Mouse (Mus musculus) hindbrain, embryonic 12.5 days (tissue): ENCODE measurements around the gene Slbp. TPM values are rescaled to one million over a fixed set of nuclear protein-coding genes. Genes with fewer than 3 reads are reported as not detected.
A peak's percentile ranks its signal among the peaks of the same experiment; 100 is the strongest.

ENCODE experiments used
- ATAC-seq: fragments of 200-750 bp; cut with Nextera tagmentation; 2 replicates; pipeline ENCODE4 v1.8.0; 2017; ENCODE audit warnings: moderate TSS enrichment; ENCODE audit not compliant: low FRiP score
- H3K27ac ChIP-seq: fragments of 300-500 bp; sonication (generic); 2 replicates; pipeline ENCODE4 v1.5.1; 2016; ENCODE audit warnings: mild to moderate bottlenecking
- H3K27me3 ChIP-seq: fragments of 300-500 bp; sonication (generic); 2 replicates; pipeline ENCODE4 v1.6.1; 2016; ENCODE audit warnings: mild to moderate bottlenecking
- H3K36me3 ChIP-seq: fragments of 300-500 bp; sonication (generic); 2 replicates; pipeline ENCODE4 v1.6.1; 2016; ENCODE audit warnings: mild to moderate bottlenecking
- H3K4me1 ChIP-seq: fragments of 300-500 bp; sonication (generic); 2 replicates; pipeline ENCODE4 v1.6.1; 2016
- H3K4me2 ChIP-seq: fragments of 300-500 bp; sonication (generic); replicated peaks from 2 replicates; pipeline ENCODE4 v1.6.1; 2016; ENCODE audit warnings: mild to moderate bottlenecking
- H3K4me3 ChIP-seq: fragments of 300-500 bp; sonication (generic); 2 replicates; pipeline ENCODE4 v1.5.1; 2016; ENCODE audit warnings: mild to moderate bottlenecking
- H3K9ac ChIP-seq: fragments of 300-500 bp; sonication (generic); 2 replicates; pipeline ENCODE4 v1.6.1; 2016; ENCODE audit warnings: mild to moderate bottlenecking, moderate library complexity
- H3K9me3 ChIP-seq: fragments of 300-500 bp; sonication (generic); replicated peaks from 2 replicates; pipeline ENCODE4 v1.6.1; 2016; ENCODE audit warnings: mild to moderate bottlenecking
- WGBS: fragments of 180-500 bp; shearing (Covaris S2); methylation state at CpG from one replicate; pipeline ENCODE4 v1.1.7; 2016; 5-methylcytosine and 5-hydroxymethylcytosine counted together
- polyA plus RNA-seq: library from polyadenylated mRNA; unstranded; fragments of >200 nt; fragmentation: Nextera tagmentation; extraction: Ambion mirVana; gene quantifications from 2 replicates; pipeline ENCODE4 v1.2.1, GENCODE M21; 2016

Slbp gene
- polyA plus RNA-seq, result 182 and 186 TPM in 2 replicates

DNA sequence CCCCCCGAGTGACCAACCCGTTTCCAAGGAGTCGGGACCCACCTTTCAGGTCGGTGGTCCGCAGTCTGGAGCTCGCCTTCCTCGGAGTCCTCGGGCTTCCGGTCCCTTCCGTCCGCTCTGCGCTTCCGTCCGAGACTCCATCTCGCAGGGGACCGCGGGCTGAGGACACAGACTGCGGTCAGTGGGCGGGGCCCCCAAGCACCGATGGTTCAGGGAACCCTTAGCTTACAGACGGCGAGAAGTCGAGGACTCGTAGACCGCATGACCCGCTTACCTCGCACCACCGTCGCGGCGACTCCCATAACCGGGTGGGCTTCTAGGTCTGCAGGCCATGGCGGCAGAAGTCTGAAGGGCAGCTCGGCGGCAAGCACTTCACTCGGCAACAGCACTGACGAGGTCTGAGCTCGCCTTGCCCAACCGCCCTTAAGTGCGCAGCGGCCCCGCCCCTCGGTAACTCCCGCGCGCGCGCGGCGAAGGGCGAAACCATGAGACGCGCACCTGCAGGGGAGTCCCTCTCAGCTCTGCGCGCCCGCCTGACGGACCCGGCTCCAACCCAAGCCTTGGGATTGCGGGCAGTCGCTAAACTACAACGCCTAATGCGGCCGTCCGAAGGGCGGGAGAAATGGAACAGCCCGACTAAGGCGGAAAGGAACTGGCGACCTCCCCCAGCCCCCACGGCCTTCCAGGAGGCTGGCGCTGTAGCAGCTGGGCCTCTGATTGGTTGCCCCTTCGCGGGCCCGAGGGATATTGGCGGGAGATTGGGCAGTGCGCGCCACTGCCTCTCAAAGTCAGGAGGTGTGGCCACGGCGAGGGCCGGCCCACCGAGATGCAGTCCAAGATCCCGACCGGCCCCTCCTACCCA is at the start of gene Slbp:
TSS of gene Slbp (minus strand) at position 654 of the 862 bp plus-strand sequence.
- Histone ChIP-seq H3K27me3 (no peaks in the 10 kb centered on the region), H3K36me3 (peaks cover 28% of the 10 kb centered on the region), H3K27ac (peak within 1 kb of the TSS; percentile 98), H3K4me3 (peak within 1 kb of the TSS; percentile 71), H3K4me1 (peaks cover 35% of the 10 kb centered on the region), H3K9ac (peak within 1 kb of the TSS; percentile 81), H3K9me3 (no peaks in the 10 kb centered on the region), H3K4me2 (peak within 1 kb of the TSS; percentile 79)
- WGBS, result under 1% methylated on average over 82 of the region's 82 CpGs
- ATAC-seq, result peak; percentile 96

DNA sequence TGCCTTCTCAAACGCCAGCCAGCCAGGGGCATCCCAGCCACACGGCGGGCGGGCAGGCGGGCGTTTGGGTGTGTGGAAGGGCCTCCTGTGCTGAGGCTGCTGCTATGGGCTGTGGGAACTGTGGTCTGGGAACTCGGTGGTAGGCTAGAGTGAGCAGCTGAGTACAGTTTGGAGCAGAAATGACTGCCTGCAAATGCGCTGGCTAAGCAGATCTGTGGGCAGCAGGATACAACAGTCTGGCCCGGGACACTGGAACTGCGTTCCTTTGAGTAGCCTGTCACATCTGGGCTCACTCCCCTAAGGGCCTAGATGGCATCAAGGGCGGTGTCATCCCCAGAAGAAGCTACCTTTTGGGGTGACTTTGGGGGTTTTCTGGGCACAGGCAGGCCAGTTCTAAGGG is 49.5 kb upstream of the Slbp start:
- ATAC-seq, result no peak
- no peak overlapping the region for H3K9ac ChIP-seq
- H3K4me2 ChIP-seq, result no peak overlapping the region
- H3K4me1 ChIP-seq, result peaks cover 66% of the 10 kb centered on the region
- H3K4me3 ChIP-seq, result no peak overlapping the region
- WGBS, result 84% methylated on average over 11 of the region's 11 CpGs
- peaks cover 43% of the 10 kb centered on the region for H3K27me3 ChIP-seq
- no peaks in the 10 kb centered on the region for H3K9me3 ChIP-seq
- no peak overlapping the region for H3K27ac ChIP-seq
- no peaks in the 10 kb centered on the region for H3K36me3 ChIP-seq

DNA sequence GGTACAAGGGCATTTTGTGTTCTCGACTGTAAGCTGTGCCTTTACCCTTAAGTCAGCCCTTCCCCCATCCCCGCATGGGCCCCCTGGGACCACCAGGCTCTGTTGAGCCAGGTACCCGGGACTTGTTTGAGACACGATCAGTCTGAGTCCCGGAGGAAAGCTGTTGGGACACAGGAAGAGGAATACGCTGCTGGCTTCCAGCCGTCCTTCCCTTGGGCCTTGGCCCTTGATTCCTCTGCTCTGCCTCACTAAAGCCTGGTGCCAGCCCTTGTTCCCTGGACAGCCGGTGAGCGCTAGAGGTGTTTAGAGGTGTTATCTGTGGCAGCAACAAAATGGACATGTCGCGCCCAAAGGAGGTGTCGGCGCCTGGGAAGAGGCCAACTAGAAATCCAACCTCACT is 47.6 kb upstream of the Slbp start:
- Histone ChIP-seq H3K4me1 (peaks cover 67% of the 10 kb centered on the region), H3K9me3 (no peaks in the 10 kb centered on the region), H3K27me3 (peaks cover 59% of the 10 kb centered on the region), H3K4me3 (no peak overlapping the region), H3K36me3 (no peaks in the 10 kb centered on the region), H3K27ac (no peak overlapping the region), H3K9ac (no peak overlapping the region), H3K4me2 (no peak overlapping the region)
- WGBS, result 47% methylated on average over 13 of the region's 13 CpGs
- no peak for ATAC-seq

DNA sequence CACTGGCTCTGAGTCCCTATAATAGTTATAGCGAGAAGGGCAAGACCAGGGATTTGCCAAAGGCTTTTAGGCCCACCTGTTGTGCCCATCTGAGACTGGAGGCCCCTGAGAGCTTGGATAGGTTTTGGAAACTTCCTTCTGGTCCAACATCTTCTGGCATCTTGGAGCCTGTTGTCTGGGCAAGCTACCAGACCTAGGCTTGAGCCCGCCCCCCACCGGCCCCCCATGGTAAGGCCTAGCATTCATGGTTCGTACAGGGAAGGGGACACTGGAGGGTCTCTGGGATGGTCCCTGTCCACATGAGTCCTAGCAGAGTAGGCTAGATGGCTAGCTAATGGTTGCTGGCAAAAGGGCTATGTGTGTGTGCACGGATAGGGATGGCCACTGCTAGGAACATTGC is 46.3 kb upstream of the Slbp start:
- no peak for ATAC-seq
- Histone ChIP-seq H3K36me3 (no peaks in the 10 kb centered on the region), H3K4me3 (no peak overlapping the region), H3K9ac (no peak overlapping the region), H3K4me1 (peaks cover 64% of the 10 kb centered on the region), H3K27ac (no peak overlapping the region; the same call in 1 of the 2 replicates), H3K27me3 (peaks cover 73% of the 10 kb centered on the region), H3K4me2 (no peak overlapping the region), H3K9me3 (no peaks in the 10 kb centered on the region)
- WGBS, result 77% methylated on average over 5 of the region's 5 CpGs

DNA sequence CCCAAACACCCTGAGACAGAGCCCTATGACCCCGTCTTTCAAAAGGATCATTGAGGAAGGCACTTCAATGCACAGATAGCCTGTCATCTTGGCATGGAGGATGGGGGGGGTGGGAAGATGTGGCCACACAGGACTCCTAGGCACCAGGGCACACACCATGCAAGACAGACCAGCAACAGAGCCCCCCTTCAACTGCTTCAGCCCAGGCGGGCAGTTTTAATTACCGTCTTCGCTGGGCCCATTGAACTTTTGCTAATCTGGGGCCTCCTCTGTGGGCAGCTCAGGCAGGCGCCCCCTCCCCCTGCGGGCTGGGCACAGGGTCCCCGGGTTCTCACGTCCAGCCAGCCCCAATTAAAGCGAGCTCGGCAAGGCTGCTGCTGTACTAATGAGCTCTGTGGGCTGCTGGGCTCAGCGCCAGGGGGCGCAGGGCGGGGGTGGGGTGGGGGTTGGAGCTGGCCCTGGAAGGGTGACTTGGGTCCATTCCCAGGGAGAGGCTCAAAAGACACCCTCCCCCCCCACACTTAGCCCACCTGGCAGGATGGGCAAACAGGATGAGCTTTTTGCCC is 45.7 kb upstream of the Slbp start:
- H3K4me3 ChIP-seq, result no peak overlapping the region
- H3K4me1 ChIP-seq, result peaks cover 64% of the 10 kb centered on the region
- peaks cover 76% of the 10 kb centered on the region for H3K27me3 ChIP-seq
- H3K4me2 ChIP-seq, result no peak overlapping the region
- peak overlapping the region; percentile 36 for H3K27ac ChIP-seq
- no peak overlapping the region for H3K9ac ChIP-seq
- H3K36me3 ChIP-seq, result no peaks in the 10 kb centered on the region
- WGBS, result 22% methylated on average over 13 of the region's 13 CpGs
- H3K9me3 ChIP-seq, result no peaks in the 10 kb centered on the region
- peak; percentile 28; the same call in 1 of the 2 replicates for ATAC-seq

DNA sequence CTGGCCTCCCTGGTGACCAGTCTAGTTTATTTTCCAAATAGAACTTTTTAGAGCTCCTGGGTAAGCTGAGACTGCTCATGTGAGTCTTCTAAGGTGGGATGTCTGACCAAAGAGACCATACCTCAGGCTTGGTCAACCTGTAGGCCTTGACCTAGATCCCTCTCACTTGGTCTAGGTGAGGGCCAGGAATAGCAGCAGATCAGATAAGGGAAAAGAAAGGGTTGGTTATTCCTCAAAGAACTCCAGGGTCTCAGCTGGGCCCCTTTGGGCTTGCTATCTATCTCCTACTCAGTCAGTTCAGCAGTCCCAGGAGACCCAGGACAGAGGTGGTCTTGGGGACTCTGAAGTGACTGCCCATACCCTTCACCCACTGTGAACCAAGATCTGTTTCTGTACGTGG is 45.2 kb upstream of the Slbp start:
- no peak for ATAC-seq
- peaks cover 81% of the 10 kb centered on the region for H3K27me3 ChIP-seq
- peaks cover 69% of the 10 kb centered on the region for H3K4me1 ChIP-seq
- H3K9me3 ChIP-seq, result no peaks in the 10 kb centered on the region
- no peak overlapping the region for H3K9ac ChIP-seq
- WGBS, result 19% methylated on average over 1 of the region's 1 CpGs
- H3K27ac ChIP-seq, result peak overlapping the region; percentile 36; the same call in 1 of the 2 replicates
- no peak overlapping the region for H3K4me2 ChIP-seq
- no peak overlapping the region for H3K4me3 ChIP-seq
- no peaks in the 10 kb centered on the region for H3K36me3 ChIP-seq

DNA sequence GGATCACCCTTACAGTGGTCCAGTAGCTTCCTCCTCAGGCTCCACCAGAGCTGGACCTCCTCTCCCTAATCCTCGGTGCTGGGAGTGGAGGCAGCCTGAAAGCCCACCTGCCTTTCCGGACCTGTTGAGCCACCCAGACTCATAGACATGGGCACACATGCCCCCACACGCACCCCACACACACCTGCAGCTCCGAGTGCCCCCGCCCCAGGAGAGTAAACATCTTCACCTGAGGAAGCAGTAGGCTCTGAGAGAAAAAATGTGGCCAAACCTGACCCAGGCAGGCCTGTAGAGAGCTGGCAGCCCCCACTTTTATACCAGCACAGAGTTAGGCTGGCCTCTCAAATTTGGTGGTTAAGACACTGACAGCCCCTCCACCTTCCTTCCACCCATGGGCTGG is 44.1 kb upstream of the Slbp start:
- peaks cover 74% of the 10 kb centered on the region for H3K4me1 ChIP-seq
- H3K4me3 ChIP-seq, result no peak overlapping the region
- no peak for ATAC-seq
- 45% methylated on average over 5 of the region's 5 CpGs for WGBS
- no peak overlapping the region for H3K27ac ChIP-seq
- peaks cover 89% of the 10 kb centered on the region for H3K27me3 ChIP-seq
- H3K9ac ChIP-seq, result no peak overlapping the region
- H3K9me3 ChIP-seq, result no peaks in the 10 kb centered on the region
- H3K4me2 ChIP-seq, result peak overlapping the region; percentile 66
- H3K36me3 ChIP-seq, result no peaks in the 10 kb centered on the region

DNA sequence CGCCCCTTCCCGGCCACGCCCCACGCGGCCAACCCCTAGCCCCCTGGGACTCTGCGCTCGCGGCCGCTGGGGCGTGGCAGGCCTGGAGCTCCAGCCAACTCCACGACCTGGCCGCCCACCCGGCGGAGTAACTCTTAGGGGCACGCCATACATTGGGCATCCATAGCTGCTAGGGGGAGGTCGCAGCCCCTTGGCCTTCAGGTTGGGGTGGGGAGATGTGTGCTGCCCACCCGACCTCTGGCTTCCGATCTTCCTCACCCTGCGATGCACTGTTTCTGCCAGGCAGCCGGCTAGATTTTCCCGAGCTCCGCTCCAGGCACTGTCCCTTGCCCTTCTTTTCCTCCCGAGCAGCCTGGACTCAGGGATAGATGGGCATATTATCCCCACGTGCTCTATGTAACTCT is 43.3 kb upstream of the Slbp start:
- Histone ChIP-seq H3K27me3 (peaks cover 85% of the 10 kb centered on the region), H3K4me1 (peaks cover 74% of the 10 kb centered on the region), H3K9ac (peak overlapping the region; percentile 61), H3K36me3 (no peaks in the 10 kb centered on the region), H3K9me3 (no peaks in the 10 kb centered on the region), H3K4me2 (peak overlapping the region; percentile 66), H3K27ac (peak overlapping the region; percentile 76), H3K4me3 (peak overlapping the region; percentile 37)
- WGBS, result 2% methylated on average over 24 of the region's 24 CpGs
- peak; percentile 18; the same call in 1 of the 2 replicates for ATAC-seq

DNA sequence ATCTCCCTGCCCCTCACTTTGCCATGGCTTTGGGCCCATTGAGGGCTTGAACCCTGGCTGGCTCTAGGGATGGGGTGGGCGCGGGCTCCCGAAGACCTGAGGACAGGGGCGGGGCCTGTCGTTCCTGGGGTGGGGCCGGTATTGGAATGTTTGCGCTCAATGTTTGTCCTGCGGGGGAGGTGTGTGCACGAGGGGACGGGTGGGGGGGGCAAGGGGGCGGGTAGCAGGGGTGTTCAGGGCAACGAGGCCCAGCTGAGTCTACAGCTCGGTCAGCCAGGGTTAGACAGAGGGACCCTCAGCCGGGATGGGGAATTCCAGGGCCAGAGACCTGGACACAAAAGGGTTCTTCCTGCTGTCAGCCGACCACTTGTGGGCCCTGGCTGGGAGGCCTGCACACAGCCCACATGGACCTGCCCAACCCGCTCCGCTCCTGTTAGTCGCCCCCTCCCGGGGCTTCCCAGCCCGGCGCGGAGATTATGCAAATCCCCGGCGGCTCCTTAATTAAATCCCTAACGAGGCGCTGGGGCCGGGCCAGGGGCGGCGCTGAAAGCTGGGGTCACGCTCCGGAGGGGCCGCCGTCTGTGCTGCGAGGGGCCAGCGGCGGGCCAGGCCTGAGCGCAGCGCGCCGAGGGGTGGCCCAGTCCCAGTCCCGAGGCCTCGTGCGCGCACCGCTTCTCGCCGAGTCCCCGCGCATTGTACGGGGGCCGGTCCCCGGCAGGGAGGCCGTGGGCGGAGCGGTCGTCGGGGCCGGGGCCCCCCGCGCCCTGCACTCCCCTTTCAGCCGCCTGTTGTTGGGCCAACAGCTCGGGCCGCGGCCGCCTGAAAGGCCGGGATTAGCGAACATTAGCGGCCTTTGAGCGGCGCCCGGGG is 42.7 kb upstream of the Slbp start:
- WGBS, result 1% methylated on average over 66 of the region's 71 CpGs
- Histone ChIP-seq H3K36me3 (no peaks in the 10 kb centered on the region), H3K9me3 (no peaks in the 10 kb centered on the region), H3K9ac (peak overlapping the region; percentile 61), H3K27ac (peak overlapping the region; percentile 76), H3K4me3 (peak overlapping the region; percentile 37), H3K4me1 (peaks cover 74% of the 10 kb centered on the region), H3K4me2 (peak overlapping the region; percentile 66), H3K27me3 (peaks cover 85% of the 10 kb centered on the region)
- ATAC-seq, result peak; percentile 76

DNA sequence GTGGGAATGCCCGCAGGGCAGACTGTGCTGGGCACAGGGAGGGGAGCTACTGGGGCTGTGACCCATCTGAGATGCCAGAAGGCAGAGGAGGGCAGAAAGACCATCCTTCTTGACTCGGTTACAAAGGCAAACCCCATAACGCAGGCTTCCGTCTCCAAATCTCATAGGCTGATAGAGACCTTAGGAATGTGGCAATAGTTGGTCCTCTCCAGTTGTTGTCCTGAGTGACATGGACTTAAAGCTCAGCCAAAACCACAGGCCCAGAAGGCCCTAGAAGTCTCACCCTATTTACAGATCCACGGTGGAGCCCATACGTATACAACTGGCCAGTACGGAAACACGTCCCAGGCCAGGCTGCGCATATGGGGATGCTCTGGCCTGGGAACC is 42.1 kb upstream of the Slbp start:
- no peak overlapping the region for H3K4me3 ChIP-seq
- no peak overlapping the region for H3K4me2 ChIP-seq
- H3K36me3 ChIP-seq, result no peaks in the 10 kb centered on the region
- ATAC-seq, result no peak
- 33% methylated on average over 9 of the region's 9 CpGs for WGBS
- H3K4me1 ChIP-seq, result peaks cover 74% of the 10 kb centered on the region
- no peaks in the 10 kb centered on the region for H3K9me3 ChIP-seq
- H3K27me3 ChIP-seq, result peaks cover 85% of the 10 kb centered on the region
- no peak overlapping the region for H3K9ac ChIP-seq
- H3K27ac ChIP-seq, result peak overlapping the region; percentile 19; the same call in 1 of the 2 replicates

DNA sequence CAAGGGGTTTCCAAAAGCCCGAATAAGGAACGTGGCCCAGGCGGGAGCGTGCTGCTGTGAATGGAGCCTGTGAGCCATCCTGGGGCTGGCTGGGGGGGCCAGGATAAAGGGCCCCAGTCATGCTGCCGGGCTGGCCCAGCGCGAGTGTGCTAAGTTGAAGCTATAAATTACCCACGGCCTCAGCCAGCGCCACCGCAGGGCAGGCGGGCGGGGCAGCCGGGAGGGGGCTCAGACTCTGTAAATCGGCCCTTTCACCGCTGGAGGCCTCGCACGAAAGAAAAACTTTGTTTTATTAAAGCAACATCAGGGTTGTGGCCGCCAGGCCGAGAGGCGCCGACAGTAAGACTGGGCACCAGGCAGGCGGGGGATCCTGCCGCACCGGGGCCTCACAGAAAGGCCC is 40.0 kb upstream of the Slbp start:
- no peaks in the 10 kb centered on the region for H3K36me3 ChIP-seq
- H3K9me3 ChIP-seq, result no peaks in the 10 kb centered on the region
- ATAC-seq, result no peak
- H3K4me2 ChIP-seq, result peak overlapping the region; percentile 32
- 2% methylated on average over 24 of the region's 24 CpGs for WGBS
- peaks cover 75% of the 10 kb centered on the region for H3K27me3 ChIP-seq
- H3K4me1 ChIP-seq, result peaks cover 78% of the 10 kb centered on the region
- H3K9ac ChIP-seq, result no peak overlapping the region; the same call in 1 of the 2 replicates
- peak overlapping the region; percentile 72 for H3K27ac ChIP-seq
- H3K4me3 ChIP-seq, result peak overlapping the region; percentile 6; the same call in 1 of the 2 replicates
